Mouse (Mus musculus): ENCODE measurements around the gene a. TPM values are rescaled to one million over a fixed set of nuclear protein-coding genes. Genes with fewer than 3 reads are reported as not detected.

Gene a
- polyA plus RNA-seq, 1 experiment from 2014 or later = not detected

GRCm38 (mm10) chr2:154941952-154942351, 150.8 kb downstream of the a start:
- no peaks in the 10 kb centered on the region for H3K4me1 ChIP-seq (ENCODE audit: control insufficient read depth, insufficient read depth, low read length)
- no peak overlapping the region for H3K9ac ChIP-seq (ENCODE audit: low read depth, low read length)
- no peak for ATAC-seq (ENCODE audit: low FRiP score, low TSS enrichment)
- H3K36me3 ChIP-seq (ENCODE audit: control insufficient read depth, insufficient read depth, low read length) = no peaks in the 10 kb centered on the region
- H3K9me3 ChIP-seq (ENCODE audit: control insufficient read depth, low read length) = no peaks in the 10 kb centered on the region
- H3K4me3 ChIP-seq (ENCODE audit: low read length) = no peak overlapping the region
- no peak overlapping the region for H3K27ac ChIP-seq (ENCODE audit: low read depth, low read length)
- 78% methylated on average over 10 of the region's 10 CpGs for WGBS
- no peak overlapping the region for H3K4me2 ChIP-seq (replicated peaks; ENCODE audit: low read depth, low read length)
- H3K27me3 ChIP-seq (ENCODE audit: control insufficient read depth, insufficient read depth, low read length) = no peaks in the 10 kb centered on the region

- Histone ChIP-seq H3K4me1 (ENCODE audit: control insufficient read depth, insufficient read depth, low read length) (no peaks in the 10 kb centered on the region), H3K4me2 (replicated peaks; ENCODE audit: low read depth, low read length) (peak overlapping the region; percentile 21; the same call in 1 of the 2 replicates), H3K9me3 (ENCODE audit: control insufficient read depth, low read length) (no peaks in the 10 kb centered on the region), H3K27ac (ENCODE audit: low read depth, low read length) (no peak overlapping the region), H3K4me3 (ENCODE audit: low read length) (no peak overlapping the region), H3K9ac (ENCODE audit: low read depth, low read length) (peak overlapping the region; percentile 34; the same call in 1 of the 2 replicates), H3K36me3 (ENCODE audit: control insufficient read depth, insufficient read depth, low read length) (no peaks in the 10 kb centered on the region), H3K27me3 (ENCODE audit: control insufficient read depth, insufficient read depth, low read length) (no peaks in the 10 kb centered on the region)
- 62% methylated on average over 11 of the region's 11 CpGs for WGBS
- ATAC-seq (ENCODE audit: low FRiP score, low TSS enrichment) = no peak
Measured at GRCm38 (mm10) chr2:154942546-154942945, 151.3 kb downstream of the a start.

- 11% methylated on average over 11 of the region's 11 CpGs for WGBS
- Histone ChIP-seq H3K4me2 (replicated peaks; ENCODE audit: low read depth, low read length) (peak overlapping the region; percentile 21; the same call in 1 of the 2 replicates), H3K36me3 (ENCODE audit: control insufficient read depth, insufficient read depth, low read length) (no peaks in the 10 kb centered on the region), H3K4me1 (ENCODE audit: control insufficient read depth, insufficient read depth, low read length) (no peaks in the 10 kb centered on the region), H3K9ac (ENCODE audit: low read depth, low read length) (peak overlapping the region; percentile 34; the same call in 1 of the 2 replicates), H3K27me3 (ENCODE audit: control insufficient read depth, insufficient read depth, low read length) (no peaks in the 10 kb centered on the region), H3K4me3 (ENCODE audit: low read length) (no peak overlapping the region), H3K9me3 (ENCODE audit: control insufficient read depth, low read length) (no peaks in the 10 kb centered on the region), H3K27ac (ENCODE audit: low read depth, low read length) (no peak overlapping the region)
- ATAC-seq (ENCODE audit: low FRiP score, low TSS enrichment) = peak; percentile 55; the same call in 1 of the 2 replicates
Measured at GRCm38 (mm10) chr2:154943101-154943500, 151.9 kb downstream of the a start.

- 94% methylated on average over 3 of the region's 3 CpGs for WGBS
- Histone ChIP-seq H3K4me1 (ENCODE audit: control insufficient read depth, insufficient read depth, low read length) (0 out of 2 replicates have a peak, but pooled peaks cover 11% of the 10 kb centered on the region), H3K9me3 (ENCODE audit: control insufficient read depth, low read length) (no peaks in the 10 kb centered on the region), H3K36me3 (ENCODE audit: control insufficient read depth, insufficient read depth, low read length) (no peaks in the 10 kb centered on the region), H3K9ac (ENCODE audit: low read depth, low read length) (no peak overlapping the region; the same call in 1 of the 2 replicates), H3K4me3 (ENCODE audit: low read length) (no peak overlapping the region), H3K27ac (ENCODE audit: low read depth, low read length) (no peak overlapping the region), H3K4me2 (replicated peaks; ENCODE audit: low read depth, low read length) (no peak overlapping the region), H3K27me3 (ENCODE audit: control insufficient read depth, insufficient read depth, low read length) (no peaks in the 10 kb centered on the region)
- no peak for ATAC-seq (ENCODE audit: low FRiP score, low TSS enrichment)
Measured at GRCm38 (mm10) chr2:154946921-154947320, 155.7 kb downstream of the a start.

- peak; percentile 47; the same call in 1 of the 2 replicates for ATAC-seq (ENCODE audit: low FRiP score, low TSS enrichment)
- 0 out of 2 replicates have a peak, but pooled peaks cover 11% of the 10 kb centered on the region for H3K4me1 ChIP-seq (ENCODE audit: control insufficient read depth, insufficient read depth, low read length)
- H3K27me3 ChIP-seq (ENCODE audit: control insufficient read depth, insufficient read depth, low read length) = no peaks in the 10 kb centered on the region
- H3K36me3 ChIP-seq (ENCODE audit: control insufficient read depth, insufficient read depth, low read length) = no peaks in the 10 kb centered on the region
- peak overlapping the region; percentile 16; the same call in 1 of the 2 replicates for H3K4me2 ChIP-seq (replicated peaks; ENCODE audit: low read depth, low read length)
- H3K4me3 ChIP-seq (ENCODE audit: low read length) = no peak overlapping the region
- H3K9ac ChIP-seq (ENCODE audit: low read depth, low read length) = no peak overlapping the region
- H3K27ac ChIP-seq (ENCODE audit: low read depth, low read length) = peak overlapping the region; percentile 12; the same call in 1 of the 2 replicates
- WGBS = 6% methylated on average over 7 of the region's 7 CpGs
- H3K9me3 ChIP-seq (ENCODE audit: control insufficient read depth, low read length) = no peaks in the 10 kb centered on the region
Measured at GRCm38 (mm10) chr2:154949352-154949751, 158.2 kb downstream of the a start.

- no peak overlapping the region for H3K4me3 ChIP-seq (ENCODE audit: low read length)
- no peaks in the 10 kb centered on the region for H3K9me3 ChIP-seq (ENCODE audit: control insufficient read depth, low read length)
- no peak overlapping the region for H3K9ac ChIP-seq (ENCODE audit: low read depth, low read length)
- no peak for ATAC-seq (ENCODE audit: low FRiP score, low TSS enrichment)
- 0 out of 2 replicates have a peak, but pooled peaks cover 11% of the 10 kb centered on the region for H3K4me1 ChIP-seq (ENCODE audit: control insufficient read depth, insufficient read depth, low read length)
- no peak overlapping the region for H3K4me2 ChIP-seq (replicated peaks; ENCODE audit: low read depth, low read length)
- H3K36me3 ChIP-seq (ENCODE audit: control insufficient read depth, insufficient read depth, low read length) = no peaks in the 10 kb centered on the region
- peak overlapping the region; percentile 12; the same call in 1 of the 2 replicates for H3K27ac ChIP-seq (ENCODE audit: low read depth, low read length)
- H3K27me3 ChIP-seq (ENCODE audit: control insufficient read depth, insufficient read depth, low read length) = no peaks in the 10 kb centered on the region
- WGBS = 60% methylated on average over 9 of the region's 9 CpGs
Measured at GRCm38 (mm10) chr2:154949877-154950276, 158.7 kb downstream of the a start.

GRCm38 (mm10) chr2:154950601-154951000, 159.4 kb downstream of the a start:
- 0 out of 2 replicates have a peak, but pooled peaks have one; percentile 38 for ATAC-seq (ENCODE audit: low FRiP score, low TSS enrichment)
- Histone ChIP-seq H3K27ac (ENCODE audit: low read depth, low read length) (no peak overlapping the region), H3K36me3 (ENCODE audit: control insufficient read depth, insufficient read depth, low read length) (no peaks in the 10 kb centered on the region), H3K4me3 (ENCODE audit: low read length) (no peak overlapping the region), H3K4me2 (replicated peaks; ENCODE audit: low read depth, low read length) (no peak overlapping the region), H3K4me1 (ENCODE audit: control insufficient read depth, insufficient read depth, low read length) (0 out of 2 replicates have a peak, but pooled peaks cover 11% of the 10 kb centered on the region), H3K9ac (ENCODE audit: low read depth, low read length) (no peak overlapping the region), H3K9me3 (ENCODE audit: control insufficient read depth, low read length) (no peaks in the 10 kb centered on the region), H3K27me3 (ENCODE audit: control insufficient read depth, insufficient read depth, low read length) (no peaks in the 10 kb centered on the region)
- 47% methylated on average over 5 of the region's 5 CpGs for WGBS

- 92% methylated on average over 5 of the region's 5 CpGs for WGBS
Measured at GRCm38 (mm10) chr2:154959486-154959885, 168.3 kb downstream of the a start.

GRCm38 (mm10) chr2:154959909-154960308, 168.7 kb downstream of the a start:
- WGBS = 92% methylated on average over 3 of the region's 3 CpGs
- Histone ChIP-seq H3K4me2 (replicated peaks; ENCODE audit: low read depth, low read length) (no peak overlapping the region), H3K27me3 (ENCODE audit: control insufficient read depth, insufficient read depth, low read length) (no peaks in the 10 kb centered on the region), H3K9me3 (ENCODE audit: control insufficient read depth, low read length) (no peaks in the 10 kb centered on the region), H3K27ac (ENCODE audit: low read depth, low read length) (no peak overlapping the region), H3K9ac (ENCODE audit: low read depth, low read length) (no peak overlapping the region), H3K4me3 (ENCODE audit: low read length) (no peak overlapping the region), H3K36me3 (ENCODE audit: control insufficient read depth, insufficient read depth, low read length) (no peaks in the 10 kb centered on the region), H3K4me1 (ENCODE audit: control insufficient read depth, insufficient read depth, low read length) (no peaks in the 10 kb centered on the region)
- ATAC-seq (ENCODE audit: low FRiP score, low TSS enrichment) = no peak

More at GRCm38 (mm10) chr2:154959486-154959885, 168.3 kb downstream of the a start:
- Histone ChIP-seq H3K9ac (ENCODE audit: low read depth, low read length) (no peak overlapping the region), H3K9me3 (ENCODE audit: control insufficient read depth, low read length) (no peaks in the 10 kb centered on the region), H3K4me3 (ENCODE audit: low read length) (no peak overlapping the region), H3K27me3 (ENCODE audit: control insufficient read depth, insufficient read depth, low read length) (no peaks in the 10 kb centered on the region), H3K36me3 (ENCODE audit: control insufficient read depth, insufficient read depth, low read length) (no peaks in the 10 kb centered on the region), H3K4me2 (replicated peaks; ENCODE audit: low read depth, low read length) (no peak overlapping the region), H3K27ac (ENCODE audit: low read depth, low read length) (no peak overlapping the region), H3K4me1 (ENCODE audit: control insufficient read depth, insufficient read depth, low read length) (no peaks in the 10 kb centered on the region)
- ATAC-seq (ENCODE audit: low FRiP score, low TSS enrichment) = no peak
